Comparison of ENCODE assay signal across 19 mouse cellular contexts in genomic region chr3:38270742-38271141, GRCm38 (mm10).
"Had no signal": no experiment of that assay in that cellular context is flagged by ENCODE, and none has a peak within 500 bp of the region (broad histone marks: within the 10 kb centered on the region; RNA-seq: fewer than 3 reads in every experiment).

No protein-coding gene starts in this region.

- H3K9ac ChIP-seq: liver, embryonic 14.5 days; midbrain, embryonic 12.5 days; neural tube, embryonic 13.5 days; neural tube, embryonic 15.5 days had no signal

- H3K4me2 ChIP-seq: midbrain, embryonic 12.5 days; neural tube, embryonic 13.5 days; neural tube, embryonic 15.5 days had no signal

- H3K27me3 ChIP-seq: midbrain, embryonic 12.5 days; neural tube, embryonic 13.5 days; neural tube, embryonic 15.5 days had no signal

- H3K4me1 ChIP-seq: midbrain, embryonic 12.5 days; neural tube, embryonic 13.5 days; neural tube, embryonic 15.5 days had no signal

- H3K4me3 ChIP-seq: midbrain, embryonic 12.5 days; myocyte; neural tube, embryonic 13.5 days; neural tube, embryonic 15.5 days had no signal

- H3K27ac ChIP-seq: liver, embryonic 14.5 days; midbrain, embryonic 12.5 days; neural tube, embryonic 13.5 days; neural tube, embryonic 15.5 days had no signal

- ATAC-seq: lung, postnatal 0 days; midbrain, embryonic 16.5 days had no signal

- H3K36me3 ChIP-seq: midbrain, embryonic 12.5 days; neural tube, embryonic 13.5 days; neural tube, embryonic 15.5 days had no signal

- DNase-seq: lung, adult 18-20 months; lung, postnatal 14 days; lung, postnatal 36 days; midbrain, embryonic 14.5 days; retina, postnatal 1 day; right cerebral cortex, adult 18-20 months; right cerebral cortex, postnatal 25 days; right cerebral cortex, postnatal 4 days; spleen, adult 18-20 months; thymus, adult 18-20 months; thymus, postnatal 14 days; thymus, postnatal 36 days had no signal

- H3K9me3 ChIP-seq: midbrain, embryonic 12.5 days had no signal
